Mouse (Mus musculus) layer of hippocampus, postnatal 14 days (tissue): Measurements from ENCODE around the gene Rnf44. TPM values are rescaled to one million over a fixed set of nuclear protein-coding genes. Genes with fewer than 3 reads are reported as not detected.
A peak's percentile ranks its signal among the peaks of the same experiment; 100 is the strongest.

Experiments
- DNase-seq, 2 experiments: peaks; one replicate each; pipeline ENCODE4 v3.0.0; 2021 to 2022; ENCODE audit warnings: low spot score in 2 of 2, mixed read lengths in 1 of 2
- total RNA-seq, 2 experiments: library from RNA; stranded (reverse); gene quantifications; 2 replicates each; pipeline ENCODE4 v1.2.3; 2021

Rnf44 gene
- total RNA-seq, 2 experiments from 2014 or later: 114 to 115 TPM

DNA sequence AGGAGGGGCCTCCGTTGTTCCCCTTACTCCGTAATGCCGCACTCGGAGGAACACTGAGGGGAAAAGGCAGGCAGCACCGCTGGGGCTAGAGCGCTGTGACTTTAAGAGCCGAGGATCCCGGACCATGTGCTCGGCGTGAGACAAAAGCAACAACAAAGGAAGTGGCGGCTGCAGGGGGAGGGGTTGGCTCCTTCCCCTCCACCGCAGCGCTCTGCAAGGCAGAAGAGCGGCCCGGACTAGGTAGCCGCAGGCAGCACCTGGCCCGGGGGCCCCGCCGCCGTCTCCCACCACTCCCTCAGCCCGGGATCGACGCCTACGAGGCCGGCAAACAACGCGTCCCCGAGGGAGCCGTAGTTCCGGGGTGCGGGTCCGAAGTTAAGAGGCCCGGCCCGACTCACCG is 6.6 kb downstream of the Rnf44 start:
- peak in 1 of 2 experiments; percentile 78 for DNase-seq

DNA sequence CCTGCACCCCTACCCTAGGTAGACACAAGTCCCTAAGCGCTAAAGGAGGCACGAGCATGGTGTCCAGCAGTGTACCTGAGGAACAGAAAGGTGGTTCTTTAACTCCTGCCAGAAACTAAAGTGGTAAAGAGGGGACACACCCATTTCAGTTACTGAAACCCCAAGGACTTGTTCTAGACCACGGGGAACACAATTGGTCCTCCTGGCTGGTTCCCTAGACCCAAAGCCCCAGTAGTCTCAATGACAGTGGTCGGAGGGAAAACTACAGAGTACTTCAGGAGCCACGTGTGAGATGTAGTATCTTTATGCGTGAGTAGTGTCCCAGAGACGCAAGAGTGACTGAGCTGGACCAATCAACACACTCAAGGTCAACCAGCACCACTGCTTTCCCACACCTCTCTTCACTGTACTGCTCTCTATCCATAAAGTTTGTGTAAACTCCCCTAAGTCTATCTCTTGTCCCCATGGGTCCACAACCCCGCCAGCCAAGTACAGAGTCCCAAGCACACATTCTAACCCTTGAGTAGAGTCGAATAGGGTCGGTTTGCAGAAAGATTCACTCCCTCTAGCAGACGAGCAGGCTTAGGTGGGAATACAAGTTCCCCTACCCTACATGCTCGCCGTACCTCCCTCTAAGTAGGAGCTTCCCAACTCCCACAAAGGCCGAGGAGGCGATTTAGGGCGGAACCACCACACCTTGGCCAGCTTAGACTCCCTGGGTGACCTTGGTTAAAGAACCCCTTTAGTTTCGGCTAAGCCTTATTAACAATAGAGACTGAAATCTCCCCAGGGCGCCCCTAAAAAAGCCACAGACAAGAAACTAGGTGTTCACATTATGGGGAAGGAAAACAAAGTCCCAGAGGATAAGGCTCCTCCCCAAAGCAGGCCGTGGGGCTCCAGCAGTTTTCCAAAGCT is 7.3 kb downstream of the Rnf44 start:
- DNase-seq: no peak

DNA sequence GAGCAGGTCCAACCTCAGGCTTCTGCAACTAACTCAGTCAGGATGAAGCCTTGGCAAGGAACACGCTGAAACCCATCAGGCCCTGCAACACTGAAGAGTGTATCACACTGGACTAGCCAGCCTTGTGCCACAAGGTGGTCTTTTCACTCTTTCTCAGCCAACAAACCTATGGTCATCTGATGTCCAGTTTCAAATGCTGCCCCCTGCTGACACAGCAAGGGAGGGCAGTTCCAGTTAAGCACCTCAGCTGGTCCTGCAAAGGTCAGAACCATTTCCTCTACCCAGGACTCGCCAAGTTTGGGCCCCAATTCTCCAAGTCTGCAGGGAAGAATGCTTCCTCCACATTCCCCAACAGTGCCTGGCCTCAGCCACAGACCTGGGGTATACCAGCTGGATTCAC is 8.5 kb downstream of the Rnf44 start:
- DNase-seq: no peak

DNA sequence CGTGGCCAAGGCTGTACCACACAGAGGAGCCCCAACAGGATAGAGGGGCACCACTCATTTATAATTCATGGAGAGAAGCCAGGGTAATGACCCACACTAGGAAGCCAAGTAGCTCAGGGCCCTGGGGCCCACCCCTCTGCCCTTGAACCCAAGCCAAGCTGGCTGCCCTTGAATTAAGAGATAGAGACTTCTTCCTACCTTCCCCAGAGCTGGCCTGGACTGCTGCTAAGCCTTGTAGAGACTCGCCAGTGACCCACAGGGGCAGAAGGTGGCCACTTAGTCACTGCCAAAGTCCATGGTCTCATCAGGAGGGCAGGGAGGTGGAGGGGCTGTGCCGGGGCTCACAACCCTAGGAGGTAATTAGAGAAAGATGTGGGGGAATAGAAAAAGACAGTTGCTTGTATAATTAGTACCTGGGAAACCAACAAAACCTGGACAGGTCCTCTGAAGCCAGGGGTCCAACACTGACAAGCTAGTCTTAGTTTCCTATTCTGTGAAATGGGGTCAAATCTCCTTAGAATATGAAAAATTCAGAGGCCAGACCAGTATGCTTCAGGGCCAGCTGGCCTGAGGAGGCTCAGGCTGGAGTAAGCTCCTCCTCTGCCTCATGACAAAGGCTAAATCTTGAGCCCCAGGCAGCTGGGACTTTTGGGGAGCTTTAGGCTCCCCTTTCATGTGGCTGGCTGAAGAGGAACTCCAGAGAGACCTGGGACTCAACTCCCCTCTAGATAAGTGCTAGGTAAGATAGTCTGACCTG is 9.4 kb downstream of the Rnf44 start:
- DNase-seq: no peak

DNA sequence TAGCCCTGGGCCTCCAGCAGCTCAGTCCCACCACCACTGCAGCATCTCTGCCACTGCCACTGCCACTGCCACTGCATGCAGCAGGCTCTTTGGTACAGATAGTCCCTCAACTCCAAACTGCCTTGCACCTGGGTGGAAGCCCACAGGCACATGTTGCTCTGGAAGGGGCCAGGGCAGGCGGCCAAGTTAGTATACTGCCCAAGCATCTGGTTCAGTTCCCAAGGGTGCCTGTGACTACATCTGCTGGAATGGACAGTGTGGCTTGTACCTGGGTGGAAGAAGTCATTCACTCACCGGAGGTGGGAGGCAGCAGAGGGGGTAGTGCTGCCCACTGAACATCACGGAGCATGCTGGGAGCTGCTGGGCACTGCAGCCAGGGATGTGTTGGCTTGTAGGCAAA is 10.4 kb downstream of the Rnf44 start:
- DNase-seq: no peak

DNA sequence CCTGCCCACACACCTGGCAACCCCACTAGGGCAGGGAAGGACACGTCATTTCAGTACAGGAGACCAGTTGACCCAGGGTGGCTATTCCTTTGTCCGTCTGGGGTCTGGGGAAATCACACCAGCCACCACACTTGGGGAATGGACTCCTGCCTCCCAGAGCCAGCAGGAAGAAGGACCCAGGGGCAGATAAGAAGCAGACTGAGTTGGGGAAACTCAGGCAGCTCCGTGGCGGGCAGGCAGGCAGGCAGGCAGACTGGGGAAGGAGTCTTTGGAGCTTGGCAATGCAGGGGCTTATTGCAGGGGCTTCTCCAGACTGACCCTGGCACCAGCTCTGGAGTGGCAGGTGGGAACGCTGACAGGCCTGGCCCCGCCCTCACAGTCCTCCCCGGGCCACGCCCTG is 12.4 kb downstream of the Rnf44 start:
- DNase-seq: no peak

DNA sequence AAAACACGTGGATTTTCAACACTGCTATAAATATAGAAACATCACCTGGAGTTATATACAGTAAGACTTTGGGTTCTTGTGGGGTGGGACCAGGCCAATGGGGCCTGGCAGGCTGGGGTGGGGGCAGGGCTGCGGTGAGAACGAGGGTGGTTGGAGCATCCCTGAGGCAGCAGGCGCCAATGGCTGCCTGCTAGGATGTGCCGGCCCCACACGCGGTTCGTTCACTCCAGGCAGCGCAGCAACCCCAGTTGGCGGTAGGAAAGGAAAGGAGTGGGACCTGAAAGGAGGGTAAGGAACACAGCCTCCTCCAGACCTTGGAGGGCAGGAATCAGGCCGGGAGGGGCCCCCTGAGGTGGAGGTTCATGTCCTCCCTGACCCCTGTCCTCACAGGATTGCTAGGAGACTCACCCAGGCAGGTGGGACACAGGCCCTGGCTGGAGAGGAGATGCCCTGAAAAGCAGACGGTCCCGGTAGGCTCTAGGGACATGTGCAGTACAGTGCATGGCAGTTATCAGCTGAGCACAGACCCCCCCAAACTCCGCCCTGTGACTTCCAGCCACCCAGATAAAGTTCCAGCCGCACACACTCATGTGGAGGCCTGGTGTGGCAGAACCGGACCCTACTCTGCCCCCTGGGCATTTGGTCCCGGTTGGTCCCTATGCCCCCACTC is 13.4 kb downstream of the Rnf44 start:
- DNase-seq: no peak

DNA sequence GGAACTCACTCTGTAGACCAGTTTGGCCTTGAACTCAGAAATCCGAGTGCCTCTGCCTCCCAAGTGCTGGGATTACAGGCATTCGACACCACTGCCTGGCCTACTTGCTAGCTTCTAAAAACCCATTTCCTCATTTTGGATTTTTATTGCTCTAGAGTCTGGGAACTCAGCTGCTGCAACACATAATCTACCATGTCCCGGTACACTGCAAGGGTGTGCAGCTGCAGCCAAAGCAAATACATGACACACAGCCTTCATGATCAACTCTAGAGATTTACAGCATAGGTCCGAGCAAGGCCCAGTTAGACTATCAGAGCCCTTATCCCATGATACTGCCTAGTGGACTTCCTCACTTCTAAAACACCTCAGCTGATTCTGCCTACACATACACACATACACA is 15.4 kb downstream of the Rnf44 start:
- DNase-seq: no peak

DNA sequence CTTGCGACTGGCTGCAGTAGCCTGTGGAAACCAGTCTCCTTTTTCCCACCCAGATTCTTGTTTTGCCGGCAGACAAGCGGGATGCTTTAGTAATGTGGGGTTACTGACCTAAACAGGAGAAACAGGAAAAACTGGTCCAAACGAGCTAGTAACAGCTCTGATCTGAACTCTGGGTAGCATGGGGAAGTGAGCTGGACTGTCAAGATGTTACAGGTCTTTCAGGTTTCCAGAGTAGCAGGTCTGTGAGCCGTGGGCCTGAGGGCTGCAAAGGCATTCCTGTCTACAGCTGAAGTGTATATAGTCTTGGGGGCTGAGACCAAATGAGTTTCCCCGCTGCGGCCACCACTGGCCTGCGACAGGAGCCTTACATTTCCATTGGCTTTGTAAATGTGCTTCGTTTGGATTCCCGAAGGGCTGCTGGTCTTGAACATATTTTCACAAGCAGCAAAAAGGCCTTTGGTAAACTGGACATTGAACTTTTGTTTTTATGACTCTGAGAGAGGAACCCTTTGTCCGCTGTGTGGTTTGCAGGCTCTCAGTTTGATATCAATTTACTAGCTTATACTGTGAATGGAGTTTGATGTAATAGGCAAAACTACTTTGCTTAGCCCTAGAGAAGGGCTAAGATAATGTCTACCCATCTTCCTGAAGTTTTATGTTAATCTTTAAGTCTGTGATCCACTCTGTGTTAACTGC is 17.7 kb downstream of the Rnf44 start:
- no peak for DNase-seq

DNA sequence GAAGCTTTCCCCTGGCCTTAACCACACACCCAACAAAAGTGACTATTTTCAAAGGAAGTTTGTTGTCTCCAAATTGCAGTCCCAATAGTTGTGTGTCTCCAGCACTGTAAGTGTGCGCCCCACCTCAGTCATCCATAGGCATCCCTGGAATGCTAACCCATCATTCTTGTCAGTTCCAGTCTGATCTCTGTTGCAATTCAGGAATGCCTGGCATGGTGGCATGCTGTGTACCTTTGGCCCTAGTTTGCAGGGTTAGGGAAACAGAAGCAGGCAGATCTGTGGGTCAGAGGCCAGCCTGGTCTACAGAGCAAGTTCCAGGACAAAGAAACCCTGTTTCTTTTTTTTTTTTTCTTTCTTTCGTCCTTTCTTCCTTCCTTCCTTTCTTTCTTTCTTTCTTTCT is 23.2 kb downstream of the Rnf44 start:
- no peak for DNase-seq

DNA sequence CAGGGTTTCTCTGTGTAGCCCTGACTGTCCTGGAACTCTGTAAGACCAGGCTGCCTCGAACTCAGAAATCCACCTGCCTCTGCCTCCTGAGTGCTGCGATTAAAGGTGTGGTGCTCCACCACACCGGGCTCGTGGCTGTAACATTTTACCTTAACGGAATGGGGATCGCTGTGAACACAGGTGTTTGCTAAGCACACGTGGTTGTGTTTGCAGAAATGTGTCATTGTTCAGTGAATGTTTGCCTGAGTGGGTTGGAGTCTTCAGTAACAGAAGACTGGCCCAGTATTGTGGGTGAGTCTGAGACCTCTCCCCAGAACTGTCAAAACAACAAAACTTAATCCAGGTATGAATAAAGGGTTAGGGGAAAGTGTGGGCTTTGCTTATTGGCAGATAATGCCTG is 28.6 kb downstream of the Rnf44 start:
- DNase-seq: no peak

DNA sequence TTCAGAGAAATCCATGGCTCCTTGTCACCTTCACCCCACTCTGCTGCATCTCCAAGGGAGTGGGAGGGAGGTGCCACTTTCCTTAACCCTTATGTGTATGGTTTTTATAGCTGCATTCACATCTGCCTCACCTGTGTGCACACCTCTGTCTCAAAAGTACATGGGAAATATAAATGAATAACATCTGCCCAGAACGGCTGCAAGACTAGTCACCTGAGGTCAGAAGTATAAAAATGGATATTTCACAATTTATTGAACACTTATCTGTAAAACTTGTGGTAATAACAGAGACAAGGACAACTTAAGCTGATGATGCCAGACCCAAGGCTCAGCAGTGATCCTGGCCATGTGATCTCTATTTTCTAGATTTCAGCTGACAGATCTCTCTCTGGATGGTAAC is 29.2 kb downstream of the Rnf44 start:
- DNase-seq: no peak

DNA sequence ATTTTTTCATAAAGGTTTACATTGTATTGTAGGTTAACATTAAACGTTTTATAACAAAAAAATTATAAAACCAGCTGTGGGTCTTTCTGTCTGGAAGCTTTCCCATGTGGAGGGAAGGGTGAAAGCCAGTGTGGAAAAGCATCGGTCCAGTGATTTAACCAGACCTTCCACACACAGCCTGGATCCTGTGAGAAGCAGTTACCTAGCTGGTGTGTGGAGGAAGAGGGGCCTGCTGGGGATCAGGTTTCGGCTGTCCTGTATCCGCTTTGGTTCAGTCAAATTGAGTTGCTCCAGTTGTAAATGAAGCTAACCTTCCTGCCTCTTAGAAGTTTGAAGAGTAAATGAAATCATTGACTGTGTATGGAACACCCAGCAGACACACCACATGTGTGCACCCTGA is 29.7 kb downstream of the Rnf44 start:
- no peak for DNase-seq

DNA sequence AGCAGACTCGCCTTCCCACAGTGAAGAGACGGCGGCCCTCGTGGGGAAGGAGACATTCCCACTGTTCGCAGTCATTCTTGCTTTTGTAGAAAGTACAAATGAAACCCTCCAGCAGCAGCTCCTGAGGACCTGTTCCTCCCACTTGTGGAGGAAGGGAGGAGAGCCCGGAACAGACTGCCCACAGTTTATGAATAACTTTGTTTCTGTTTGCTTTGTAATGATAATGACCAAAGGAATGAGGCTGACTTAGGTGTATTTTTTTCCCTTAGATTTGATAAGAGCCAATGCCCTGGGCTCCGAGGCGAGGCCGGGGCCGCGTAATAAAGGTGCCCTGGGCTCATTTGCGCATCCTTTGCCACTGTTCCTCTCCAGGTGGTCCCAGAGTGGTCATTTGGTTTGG is 32.3 kb downstream of the Rnf44 start:
- DNase-seq: no peak

DNA sequence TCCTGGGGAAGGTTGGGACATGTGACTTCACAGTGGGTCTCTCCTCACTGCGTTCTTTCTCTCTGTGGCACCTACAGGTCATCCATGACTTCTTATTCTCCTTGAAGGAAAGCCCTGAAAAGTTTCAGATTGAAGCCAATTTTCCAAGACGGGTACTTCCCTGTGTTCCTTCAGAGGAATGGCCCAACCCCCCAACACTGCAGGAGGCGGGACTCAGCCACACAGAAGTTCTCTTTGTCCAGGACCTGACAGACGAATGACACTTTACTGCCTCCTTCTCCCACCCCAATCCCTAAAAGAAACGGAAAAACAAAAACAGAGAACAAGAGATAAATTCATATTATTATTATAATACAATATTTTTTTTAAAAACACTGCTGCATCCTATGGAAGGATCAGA is 32.8 kb downstream of the Rnf44 start:
- no peak for DNase-seq

DNA sequence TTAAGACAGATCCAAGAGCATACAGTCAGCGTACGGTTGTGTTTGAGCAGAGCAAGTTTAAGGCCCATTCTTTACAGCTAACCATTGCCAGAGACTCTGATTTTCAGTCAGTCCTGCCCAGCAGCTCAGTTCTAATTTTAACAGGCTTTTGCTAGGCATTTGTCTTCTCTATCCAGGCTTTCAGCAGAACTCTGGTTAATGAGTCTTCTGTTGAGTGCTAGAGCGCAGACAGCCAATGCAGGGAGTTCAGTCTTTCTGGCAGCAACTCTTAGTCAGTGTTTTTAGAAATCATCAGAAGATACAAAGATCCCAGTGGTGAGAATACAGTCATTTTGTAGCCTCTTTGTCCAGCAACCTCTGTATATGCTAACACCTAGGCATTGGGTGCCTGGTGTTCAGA is 43.2 kb downstream of the Rnf44 start:
- DNase-seq: no peak

DNA sequence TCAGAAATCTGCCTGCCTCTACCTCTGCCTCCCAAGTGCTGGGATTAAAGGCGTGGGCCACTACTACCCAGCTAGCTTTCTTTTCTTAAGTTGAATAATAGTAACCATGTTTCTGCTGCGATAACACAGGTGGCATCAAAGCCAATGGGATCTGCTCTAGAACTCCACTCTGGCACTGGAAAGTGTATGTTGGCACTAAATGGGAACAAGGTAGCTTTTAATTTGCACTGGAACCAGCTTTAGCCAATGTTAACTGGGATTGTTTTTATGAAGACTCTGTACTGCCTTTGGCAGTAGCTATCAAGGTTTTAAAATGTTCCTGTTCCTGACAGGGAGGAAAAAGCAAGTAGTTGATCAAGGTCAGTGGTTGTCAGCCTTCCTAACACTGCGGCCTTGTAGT is 58.7 kb downstream of the Rnf44 start:
- DNase-seq: no peak

DNA sequence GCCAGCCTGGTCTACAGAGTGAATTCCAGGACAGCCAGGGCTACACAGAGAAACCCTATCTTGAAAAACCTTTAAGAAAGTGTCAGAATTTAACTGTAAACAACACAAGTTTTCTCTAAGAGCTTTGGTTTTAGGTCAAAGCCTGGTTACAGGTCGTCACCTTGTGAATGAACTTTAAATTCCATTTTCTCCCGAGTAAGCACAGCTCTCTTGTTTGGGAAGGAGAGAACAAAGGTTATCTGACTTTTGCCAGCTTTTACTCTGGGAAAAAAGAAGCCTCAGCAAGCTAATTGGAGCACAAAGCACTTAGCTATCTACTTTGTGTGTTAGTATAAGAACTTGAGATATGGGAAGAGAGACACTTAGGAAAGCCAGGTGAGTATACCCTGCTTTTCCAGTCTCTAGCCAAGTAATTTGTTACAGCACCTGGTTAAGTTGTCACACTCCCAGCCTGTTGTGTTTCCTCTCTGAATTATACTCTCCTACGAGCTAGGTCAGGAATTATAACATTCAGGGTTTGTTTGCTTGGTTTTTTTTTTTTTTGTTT is 60.9 kb downstream of the Rnf44 start:
- DNase-seq: no peak
